Comparison of ENCODE assay signal across 27 mouse cellular contexts in the genomic region with DNA sequence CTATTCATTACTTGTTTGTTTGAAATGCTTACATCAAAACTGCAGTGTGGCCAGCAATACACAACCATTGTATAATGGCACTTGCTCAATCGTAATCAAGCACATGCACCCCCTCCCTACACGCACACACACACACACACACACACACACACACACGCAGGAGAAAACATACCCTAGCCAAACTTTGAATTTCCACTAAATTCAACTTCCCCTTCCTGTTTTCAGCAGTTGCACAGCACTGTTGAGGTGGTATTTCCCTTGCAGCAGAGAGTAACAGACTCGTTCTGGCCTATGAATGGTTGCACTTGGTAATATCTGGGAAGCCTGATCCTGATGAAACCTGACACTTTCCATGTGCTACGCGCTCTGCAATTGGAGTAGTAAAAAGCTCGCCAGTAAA.
A peak's percentile ranks its signal among the peaks of the same experiment; 100 is the strongest.
DNase-seq lines count a peak whose midpoint lies in the region; ATAC-seq lines count a peak whose summit lies in the region.
"Had no signal": no experiment of that assay in that cellular context is flagged by ENCODE, and none has a peak within 500 bp of the region (broad histone marks: within the 10 kb centered on the region; RNA-seq: fewer than 3 reads in every experiment).

No protein-coding gene starts in this region.

- no peaks in the 10 kb centered on the region for H3K4me1 ChIP-seq in embryonic facial prominence, embryonic 10.5 days
- no peaks in the 10 kb centered on the region for H3K4me1 ChIP-seq in embryonic facial prominence, embryonic 14.5 days (ENCODE audit: control insufficient read depth, insufficient read depth, low read length)
- H3K4me1 ChIP-seq: embryonic facial prominence, embryonic 12.5 days; embryonic facial prominence, embryonic 15.5 days; forebrain, embryonic 13.5 days; forebrain, embryonic 15.5 days had no signal

- H3K4me2 ChIP-seq in embryonic facial prominence, embryonic 14.5 days (ENCODE audit: low read depth, low read length): no peak overlapping the region
- H3K4me2 ChIP-seq: embryonic facial prominence, embryonic 12.5 days; embryonic facial prominence, embryonic 15.5 days; forebrain, embryonic 13.5 days; forebrain, embryonic 15.5 days had no signal

- intact Hi-C loops in heart, postnatal 25 days (cut with DNase I): no loop called here

- H3K9me3 ChIP-seq in embryonic facial prominence, embryonic 10.5 days: no peaks in the 10 kb centered on the region
- peaks cover 5% of the 10 kb centered on the region; the same call in 1 of the 2 replicates for H3K9me3 ChIP-seq in embryonic facial prominence, embryonic 14.5 days (ENCODE audit: control insufficient read depth, low read length)
- H3K9me3 ChIP-seq: embryonic facial prominence, embryonic 12.5 days; embryonic facial prominence, embryonic 15.5 days; forebrain, embryonic 13.5 days; forebrain, embryonic 15.5 days had no signal

- peak; percentile 13 for DNase-seq in embryonic facial prominence, embryonic 10.5 days (ENCODE audit: low spot score)
- DNase-seq in embryonic facial prominence, embryonic 14.5 days (ENCODE audit: low spot score): peak; percentile 5
- DNase-seq in heart, postnatal 25 days (ENCODE audit: low spot score): no peak
- no peak for DNase-seq in spleen, postnatal 10 days (ENCODE audit: low spot score in 2 of 2)
- no peak for DNase-seq in thymus, adult 18-20 months
- DNase-seq: adrenal gland, adult 8-10 months; adrenal gland, postnatal 14 days; adrenal gland, postnatal 36 days; B cell, adult 2 months; cerebellum, adult 11-12 months; cerebellum, adult 2 months; cerebellum, adult 9-10 months; cerebellum, postnatal 10 days; cerebellum, postnatal 25 days; forebrain, postnatal 0 days had no signal

- no peaks in the 10 kb centered on the region for H3K36me3 ChIP-seq in embryonic facial prominence, embryonic 10.5 days (replicated peaks)
- H3K36me3 ChIP-seq in embryonic facial prominence, embryonic 14.5 days (ENCODE audit: control insufficient read depth, insufficient read depth, low read length): no peaks in the 10 kb centered on the region
- H3K36me3 ChIP-seq: embryonic facial prominence, embryonic 12.5 days; embryonic facial prominence, embryonic 15.5 days; forebrain, embryonic 15.5 days; G1E had no signal

- H3K27me3 ChIP-seq in embryonic facial prominence, embryonic 10.5 days (replicated peaks; ENCODE audit: low read depth, poor library complexity, severe bottlenecking): no peaks in the 10 kb centered on the region
- no peaks in the 10 kb centered on the region for H3K27me3 ChIP-seq in embryonic facial prominence, embryonic 14.5 days (replicated peaks; ENCODE audit: control insufficient read depth, insufficient read depth, low read length)
- H3K27me3 ChIP-seq: CH12.LX; embryonic facial prominence, embryonic 12.5 days; embryonic facial prominence, embryonic 15.5 days; forebrain, embryonic 13.5 days; forebrain, embryonic 15.5 days; Patski had no signal

- no peak overlapping the region for H3K9ac ChIP-seq in embryonic facial prominence, embryonic 14.5 days (ENCODE audit: low read depth, low read length)
- H3K9ac ChIP-seq: embryonic facial prominence, embryonic 12.5 days; embryonic facial prominence, embryonic 15.5 days; forebrain, embryonic 13.5 days; forebrain, embryonic 15.5 days; forebrain, postnatal 0 days had no signal

- WGBS in embryonic facial prominence, embryonic 10.5 days: 84% methylated on average over 7 of the region's 7 CpGs
- 77% methylated on average over 7 of the region's 7 CpGs for WGBS in embryonic facial prominence, embryonic 14.5 days

- no peak overlapping the region for H3K27ac ChIP-seq in embryonic facial prominence, embryonic 10.5 days (replicated peaks)
- no peak overlapping the region for H3K27ac ChIP-seq in embryonic facial prominence, embryonic 14.5 days (replicated peaks; ENCODE audit: low read depth, low read length)
- H3K27ac ChIP-seq: embryonic facial prominence, embryonic 12.5 days; embryonic facial prominence, embryonic 15.5 days; forebrain, embryonic 13.5 days; forebrain, embryonic 15.5 days had no signal

- ATAC-seq in embryonic facial prominence, embryonic 14.5 days (ENCODE audit: low read depth): no peak
- ATAC-seq in granulocyte monocyte progenitor cell, adult 5-6 weeks (replicated peaks; ENCODE audit: poor library complexity, severe bottlenecking): peak; percentile 70
- ATAC-seq in megakaryocyte progenitor cell, adult 5-6 weeks (replicated peaks; ENCODE audit: poor library complexity): peak; percentile 74
- ATAC-seq in erythroblast, adult 5-6 weeks (replicated peaks; ENCODE audit: low FRiP score, poor library complexity, severe bottlenecking): no peak
- ATAC-seq: activated CD4-positive, CD25-positive, alpha-beta regulatory T cell, adult 4 months; CD4-positive, CD25-positive, alpha-beta regulatory T cell, adult 4 months; forebrain, embryonic 13.5 days; forebrain, embryonic 15.5 days; forebrain, postnatal 0 days; Patski had no signal

- H3K4me3 ChIP-seq in embryonic facial prominence, embryonic 10.5 days: no peak overlapping the region
- no peak overlapping the region for H3K4me3 ChIP-seq in embryonic facial prominence, embryonic 14.5 days (ENCODE audit: low read depth, low read length)
- H3K4me3 ChIP-seq: embryonic facial prominence, embryonic 12.5 days; embryonic facial prominence, embryonic 15.5 days; forebrain, embryonic 13.5 days; forebrain, embryonic 15.5 days had no signal

Comparison
In these comparisons a context has a peak if more than half of its experiments do, and no peak if none do; other contexts are left out.
1. DNase-seq: peak in embryonic facial prominence, embryonic 10.5 days (single experiment) and embryonic facial prominence, embryonic 14.5 days (single experiment); none in heart, postnatal 25 days (single experiment), spleen, postnatal 10 days (0 of 2) and thymus, adult 18-20 months (0 of 2).
2. ATAC-seq: peak in granulocyte monocyte progenitor cell, adult 5-6 weeks (single experiment) and megakaryocyte progenitor cell, adult 5-6 weeks (single experiment); none in embryonic facial prominence, embryonic 14.5 days (single experiment) and erythroblast, adult 5-6 weeks (single experiment).